Mouse (Mus musculus) midbrain, embryonic 14.5 days (tissue): ENCODE results near the gene Cdk5r2. TPM values are rescaled to one million over a fixed set of nuclear protein-coding genes. Genes with fewer than 3 reads are reported as not detected.

Source experiments
- ATAC-seq: fragments of 200-750 bp; cut with Nextera tagmentation; 2 replicates; pipeline ENCODE4 v1.8.0; 2017; ENCODE audit warnings: moderate number of reproducible peaks, moderate library complexity; ENCODE audit not compliant: low FRiP score, low TSS enrichment
- DNase-seq: peaks from one replicate; pipeline ENCODE4 v3.0.0-alpha.2; 2015
- H3K27ac ChIP-seq: fragments of 300-500 bp; sonication (generic); replicated peaks from 2 replicates; pipeline ENCODE4 v1.5.1; 2014; ENCODE audit warnings: mild to moderate bottlenecking, low read depth, low read length, moderate library complexity
- H3K27me3 ChIP-seq: fragments of 300-500 bp; sonication (generic); 2 replicates; pipeline ENCODE4 v1.6.1; 2014; ENCODE audit warnings: low read length, control low read depth, mixed read lengths; ENCODE audit not compliant: control insufficient read depth, insufficient read depth
- H3K36me3 ChIP-seq: fragments of 300-500 bp; sonication (generic); 2 replicates; pipeline ENCODE4 v1.6.1; 2014; ENCODE audit warnings: low read length, control low read depth; ENCODE audit not compliant: control insufficient read depth, insufficient read depth
- H3K4me1 ChIP-seq: fragments of 300-500 bp; sonication (generic); 2 replicates; pipeline ENCODE4 v1.6.1; 2014; ENCODE audit warnings: mild to moderate bottlenecking, antibody characterized with exemption, low read length, control low read depth; ENCODE audit not compliant: control insufficient read depth, insufficient read depth
- H3K4me2 ChIP-seq: fragments of 300-500 bp; sonication (generic); 2 replicates; pipeline ENCODE4 v1.6.1; 2014; ENCODE audit warnings: mild to moderate bottlenecking, low read length, moderate library complexity
- H3K4me3 ChIP-seq: fragments of 300-500 bp; sonication (generic); replicated peaks from 2 replicates; pipeline ENCODE4 v1.5.1; 2014; ENCODE audit warnings: low read depth, low read length
- H3K9ac ChIP-seq: fragments of 300-500 bp; sonication (generic); replicated peaks from 2 replicates; pipeline ENCODE4 v1.6.1; 2014; ENCODE audit warnings: mild to moderate bottlenecking, low read length, moderate library complexity
- H3K9me3 ChIP-seq: fragments of 300-500 bp; sonication (generic); 2 replicates; pipeline ENCODE4 v1.6.1; 2016; ENCODE audit warnings: low read length, control low read depth, mixed read lengths; ENCODE audit not compliant: control insufficient read depth
- WGBS: fragments of 180-500 bp; shearing (Covaris S2); extraction: QIAGEN DNeasy Blood & Tissue Kit; methylation state at CpG from one replicate; pipeline ENCODE4 v1.1.7; 2014; 5-methylcytosine and 5-hydroxymethylcytosine counted together
- polyA plus RNA-seq: library from polyadenylated mRNA; unstranded; fragments of >200 nt; fragmentation: Nextera tagmentation; extraction: Ambion mirVana; gene quantifications from 2 replicates; pipeline ENCODE4 v1.2.1, GENCODE M21; 2014

Gene Cdk5r2
- polyA plus RNA-seq: 16.5 and 29.9 TPM in 2 replicates

GRCm38 (mm10) chr1:74854306-74855056 is at the start of gene Cdk5r2:
Cdk5r2 (plus strand) TSS chr1:74854934.
- H3K9ac ChIP-seq: peak within 1 kb of the TSS; percentile 96
- H3K27me3 ChIP-seq: no peaks in the 10 kb centered on the region
- H3K4me1 ChIP-seq: peaks cover 55% of the 10 kb centered on the region
- ATAC-seq: peak; percentile 87
- peak within 1 kb of the TSS; percentile 91 for H3K27ac ChIP-seq
- WGBS: 3% methylated on average over 39 of the region's 39 CpGs
- H3K9me3 ChIP-seq: no peaks in the 10 kb centered on the region
- DNase-seq: peak; percentile 98
- no peaks in the 10 kb centered on the region for H3K36me3 ChIP-seq
- H3K4me3 ChIP-seq: peak within 1 kb of the TSS; percentile 94
- peak within 1 kb of the TSS; percentile 92 for H3K4me2 ChIP-seq

GRCm38 (mm10) chr1:74805340-74805835 is 49.3 kb upstream of the Cdk5r2 start:
- H3K4me1 ChIP-seq: peaks cover 28% of the 10 kb centered on the region
- no peaks in the 10 kb centered on the region for H3K9me3 ChIP-seq
- H3K9ac ChIP-seq: no peak overlapping the region
- H3K36me3 ChIP-seq: no peaks in the 10 kb centered on the region
- no peak for DNase-seq
- 38% methylated on average over 4 of the region's 4 CpGs for WGBS
- H3K27me3 ChIP-seq: peaks cover 61% of the 10 kb centered on the region
- H3K4me3 ChIP-seq: no peak overlapping the region
- H3K4me2 ChIP-seq: no peak overlapping the region
- ATAC-seq: no peak
- H3K27ac ChIP-seq: no peak overlapping the region

GRCm38 (mm10) chr1:74805843-74806242 is 48.9 kb upstream of the Cdk5r2 start:
- DNase-seq (no peak), ATAC-seq (no peak)
- no peaks in the 10 kb centered on the region for H3K36me3 ChIP-seq
- H3K9ac ChIP-seq: no peak overlapping the region
- no peak overlapping the region for H3K27ac ChIP-seq
- H3K4me2 ChIP-seq: no peak overlapping the region
- H3K27me3 ChIP-seq: peaks cover 57% of the 10 kb centered on the region
- no peak overlapping the region for H3K4me3 ChIP-seq
- H3K9me3 ChIP-seq: no peaks in the 10 kb centered on the region
- 14% methylated on average over 5 of the region's 5 CpGs for WGBS
- peaks cover 25% of the 10 kb centered on the region for H3K4me1 ChIP-seq

- under 1% methylated on average over 38 of the region's 38 CpGs for WGBS
- Histone ChIP-seq H3K36me3 (no peaks in the 10 kb centered on the region), H3K4me3 (peak overlapping the region; percentile 29), H3K27me3 (peaks cover 49% of the 10 kb centered on the region), H3K27ac (peak overlapping the region; percentile 55), H3K4me2 (peak overlapping the region; percentile 68), H3K9me3 (no peaks in the 10 kb centered on the region), H3K9ac (peak overlapping the region; percentile 43; the same call in 1 of the 2 replicates), H3K4me1 (peaks cover 25% of the 10 kb centered on the region)
- ATAC-seq (peak; percentile 49), DNase-seq (peak; percentile 87)
Observed at GRCm38 (mm10) chr1:74806360-74807311, 48.1 kb upstream of the Cdk5r2 start.

- H3K27me3 ChIP-seq: peaks cover 39% of the 10 kb centered on the region
- peak overlapping the region; percentile 55 for H3K27ac ChIP-seq
Observed at GRCm38 (mm10) chr1:74807551-74808071, 47.1 kb upstream of the Cdk5r2 start.

GRCm38 (mm10) chr1:74808078-74808477 is 46.7 kb upstream of the Cdk5r2 start:
- WGBS: 1% methylated on average over 16 of the region's 16 CpGs
- ATAC-seq: peak; percentile 57
- Histone ChIP-seq H3K9ac (no peak overlapping the region), H3K9me3 (no peaks in the 10 kb centered on the region), H3K27me3 (peaks cover 34% of the 10 kb centered on the region), H3K27ac (peak overlapping the region; percentile 55), H3K4me1 (peaks cover 22% of the 10 kb centered on the region), H3K4me3 (0 out of 2 replicates have a peak overlapping the region, but pooled peaks have one; percentile 8), H3K4me2 (peak overlapping the region; percentile 68), H3K36me3 (no peaks in the 10 kb centered on the region)
- DNase-seq: peak; percentile 96

More at GRCm38 (mm10) chr1:74807551-74808071, 47.1 kb upstream of the Cdk5r2 start:
- ATAC-seq: peak; percentile 29
- whole genome bisulfite sequencing: 2% methylated on average over 23 of the region's 23 CpGs
- Histone ChIP-seq H3K4me2 (peak overlapping the region; percentile 68), H3K9me3 (no peaks in the 10 kb centered on the region), H3K36me3 (no peaks in the 10 kb centered on the region), H3K4me1 (peaks cover 25% of the 10 kb centered on the region), H3K4me3 (peak overlapping the region; percentile 29; the same call in 1 of the 2 replicates), H3K9ac (0 out of 2 replicates have a peak overlapping the region, but pooled peaks have one; percentile 23)
- DNase-seq: peak; percentile 59

GRCm38 (mm10) chr1:74809007-74809406 is 45.7 kb upstream of the Cdk5r2 start:
- Histone ChIP-seq H3K27me3 (peaks cover 29% of the 10 kb centered on the region), H3K27ac (no peak overlapping the region), H3K9me3 (no peaks in the 10 kb centered on the region), H3K4me2 (no peak overlapping the region), H3K4me1 (peaks cover 22% of the 10 kb centered on the region), H3K9ac (no peak overlapping the region), H3K4me3 (no peak overlapping the region), H3K36me3 (no peaks in the 10 kb centered on the region)
- WGBS: 65% methylated on average over 10 of the region's 10 CpGs
- no peak for ATAC-seq
- no peak for DNase-seq

- H3K4me1 ChIP-seq: peaks cover 13% of the 10 kb centered on the region; the same call in 1 of the 2 replicates
- WGBS: 76% methylated on average over 9 of the region's 9 CpGs
- H3K9ac ChIP-seq: no peak overlapping the region
- no peak for ATAC-seq
- no peak overlapping the region for H3K27ac ChIP-seq
- no peak overlapping the region for H3K4me2 ChIP-seq
- no peak for DNase-seq
- H3K36me3 ChIP-seq: no peaks in the 10 kb centered on the region
- H3K9me3 ChIP-seq: no peaks in the 10 kb centered on the region
- H3K4me3 ChIP-seq: no peak overlapping the region
- no peaks in the 10 kb centered on the region for H3K27me3 ChIP-seq
Observed at GRCm38 (mm10) chr1:74814931-74815647, 39.6 kb upstream of the Cdk5r2 start.
